Mouse (Mus musculus): ENCODE measurements around the gene Zbtb5.
"Not testable (repeated sequence)": the region's sequence is repeated elsewhere in the genome, so short reads cannot be mapped to it uniquely, and the experiment has no call there.

- not testable (repeated sequence) for TF ChIP-seq CTCF (IDR thresholded peaks at IDR 0.05; ENCODE audit: borderline replicate concordance, extremely low read depth, insufficient read depth, insufficient read length); POLR2A (IDR thresholded peaks at IDR 0.05; ENCODE audit: borderline replicate concordance, extremely low read depth, insufficient read depth, insufficient read length, poor library complexity, severe bottlenecking)
Observed at GRCm38 (mm10) chr4:44946126-44946525, 66.1 kb downstream of the Zbtb5 start.

Measured in brain, embryonic 14.5 days (tissue).